Mouse (Mus musculus): ENCODE results near the gene Dnah10.

Gene Dnah10

DNA sequence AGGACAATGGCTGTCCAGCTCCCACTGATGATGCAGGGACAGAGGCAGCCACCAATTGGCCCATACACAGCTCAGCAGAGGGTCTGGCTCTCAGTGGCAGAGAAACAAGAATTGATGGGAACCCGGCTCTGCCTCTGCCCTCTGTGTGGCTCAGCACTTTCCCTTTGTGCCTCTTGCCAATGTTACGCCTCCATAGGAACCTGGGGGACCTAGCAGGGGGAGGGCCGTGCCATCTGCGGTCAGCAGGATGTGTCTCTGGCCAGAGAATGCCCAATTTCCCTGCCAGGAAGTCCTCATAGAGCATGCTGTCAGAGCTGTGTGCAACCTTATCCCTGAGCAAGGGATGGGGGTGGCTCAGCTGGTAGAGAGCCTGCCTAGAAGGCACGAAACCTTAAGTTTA lies 89.9 kb downstream of the Dnah10 start:
- DNase-seq: no peak

DNA sequence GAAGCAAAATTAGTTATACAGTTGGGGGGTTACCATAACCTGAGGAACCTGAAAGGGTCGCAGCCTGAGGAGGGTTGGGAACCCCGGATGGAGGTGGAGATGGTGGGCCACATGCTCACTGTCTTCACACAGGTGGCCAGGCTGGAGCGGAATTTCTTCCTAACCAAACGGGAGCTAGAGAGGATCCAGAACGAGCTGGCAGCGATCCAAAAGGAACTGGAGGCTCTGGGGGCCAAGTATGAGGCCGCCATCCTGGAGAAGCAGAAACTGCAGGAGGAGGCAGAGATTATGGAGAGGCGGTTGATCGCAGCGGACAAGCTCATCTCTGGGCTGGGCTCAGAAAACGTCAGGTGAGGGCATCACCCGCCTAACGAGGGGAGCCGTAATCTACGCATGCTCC lies 92.2 kb downstream of the Dnah10 start:
- no peak for DNase-seq

DNA sequence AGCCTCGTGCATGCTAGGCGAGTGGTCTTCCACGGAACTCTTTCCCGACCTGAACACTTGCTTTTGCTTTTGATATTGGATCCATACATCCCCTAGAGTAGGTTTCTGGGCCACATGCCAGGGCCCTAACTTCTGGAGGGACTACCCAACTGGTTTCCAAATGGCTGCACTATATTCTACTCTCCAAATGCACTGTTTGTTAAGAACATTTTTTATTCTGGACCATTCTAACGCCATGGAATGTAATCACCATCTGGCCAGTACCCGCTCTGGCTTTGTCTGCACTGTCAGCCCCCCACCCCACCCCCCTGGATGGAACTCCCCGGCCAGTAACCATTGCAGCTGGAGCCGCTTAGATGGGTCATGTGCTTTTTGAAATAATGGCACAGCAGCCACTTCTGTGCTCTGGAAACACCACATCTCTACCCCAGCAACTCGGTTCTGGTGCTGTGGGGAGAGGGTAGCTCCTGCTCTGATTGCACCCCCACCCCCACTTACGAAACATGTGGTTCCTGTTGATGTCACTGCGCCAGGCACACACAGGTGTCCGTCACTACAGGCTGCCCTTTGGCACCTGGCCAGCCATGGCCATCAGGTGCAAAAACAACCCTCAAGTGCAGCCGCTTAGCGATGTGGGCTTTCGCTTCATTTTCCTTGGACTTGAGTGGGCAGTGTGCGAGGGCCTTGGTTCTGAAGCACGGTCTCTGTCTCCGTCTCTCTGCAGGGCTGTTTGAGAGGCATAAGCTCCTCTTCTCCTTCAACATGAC lies 97.4 kb downstream of the Dnah10 start:
- no peak for DNase-seq

DNA sequence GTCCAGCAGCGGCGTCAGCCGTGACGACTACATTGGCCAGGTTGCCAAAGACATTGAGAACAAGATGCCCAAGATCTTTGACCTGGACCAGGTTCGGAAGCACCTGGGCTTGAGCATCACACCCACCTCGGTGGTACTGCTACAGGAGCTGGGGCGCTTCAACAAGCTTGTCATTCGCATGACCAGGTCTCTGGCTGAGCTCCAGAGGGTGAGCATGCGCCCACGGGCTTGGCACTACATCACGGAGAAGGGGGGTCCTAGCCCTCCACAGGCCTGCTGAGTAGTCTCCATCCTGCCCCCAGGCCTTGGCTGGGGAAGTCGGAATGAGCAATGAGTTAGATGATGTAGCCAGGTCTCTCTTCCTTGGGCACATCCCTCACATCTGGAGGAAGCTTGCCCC lies 105.4 kb downstream of the Dnah10 start:
- no peak for DNase-seq

DNA sequence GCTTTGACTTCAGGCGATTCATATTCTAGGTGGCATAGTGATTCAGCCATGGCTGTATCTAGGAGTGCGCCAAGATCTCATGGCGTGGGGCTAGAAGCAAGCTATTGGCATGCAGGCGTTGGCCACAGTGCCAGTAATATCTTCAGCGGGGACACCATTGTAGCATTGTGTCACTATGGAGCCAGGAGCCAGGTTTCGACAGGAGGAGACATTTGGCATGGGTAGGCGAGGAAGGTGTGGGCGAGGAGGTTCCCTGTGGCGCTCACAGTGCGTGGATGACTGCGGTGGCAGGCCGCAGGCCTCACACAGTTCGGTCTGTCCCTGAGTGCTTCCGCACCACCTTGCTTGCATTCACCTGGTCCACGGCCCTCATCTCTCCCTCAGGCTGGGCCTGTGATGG lies 110.3 kb downstream of the Dnah10 start:
- DNase-seq: peak; percentile 29

DNA sequence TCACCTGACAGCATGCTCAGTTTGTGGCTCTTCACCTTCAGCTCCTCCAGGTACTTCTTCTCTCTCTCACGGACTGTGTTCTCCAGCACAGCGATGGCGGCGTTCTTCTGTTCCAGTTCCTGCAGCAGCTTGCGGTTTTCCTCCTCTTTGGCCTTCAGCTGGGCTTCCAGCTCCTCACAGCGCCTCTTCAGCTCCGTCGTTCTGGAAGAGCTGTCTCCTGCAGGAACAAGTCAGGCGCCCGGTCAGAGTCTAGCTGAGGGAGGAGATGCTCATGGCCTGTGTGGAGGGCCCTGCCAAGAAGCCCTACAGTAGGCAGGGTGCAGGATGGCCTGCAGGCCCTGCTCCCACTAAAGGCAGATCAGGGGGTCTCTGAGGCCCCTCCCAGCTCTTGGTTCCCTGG lies 111.2 kb downstream of the Dnah10 start:
- DNase-seq: no peak

DNA sequence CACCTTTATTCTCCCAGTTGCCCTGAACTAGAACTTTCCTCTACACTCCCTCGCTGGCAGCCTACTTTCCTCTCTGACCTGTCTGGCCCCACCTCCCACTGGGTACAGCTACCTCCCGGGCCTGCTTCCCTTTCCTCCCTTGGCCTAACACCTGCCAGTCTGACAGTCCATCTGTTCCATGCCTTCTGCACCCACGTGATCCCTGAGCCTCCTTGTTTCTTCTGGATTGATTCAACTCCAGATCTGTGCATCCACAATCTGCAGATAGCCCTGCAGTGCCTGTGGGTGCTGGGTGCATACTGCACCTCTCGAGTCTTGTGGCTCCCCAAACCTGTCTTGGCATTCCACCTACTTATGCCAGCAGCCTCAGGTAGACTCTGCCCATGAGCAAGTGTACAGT lies 111.7 kb downstream of the Dnah10 start:
- peak; percentile 74 for DNase-seq

DNA sequence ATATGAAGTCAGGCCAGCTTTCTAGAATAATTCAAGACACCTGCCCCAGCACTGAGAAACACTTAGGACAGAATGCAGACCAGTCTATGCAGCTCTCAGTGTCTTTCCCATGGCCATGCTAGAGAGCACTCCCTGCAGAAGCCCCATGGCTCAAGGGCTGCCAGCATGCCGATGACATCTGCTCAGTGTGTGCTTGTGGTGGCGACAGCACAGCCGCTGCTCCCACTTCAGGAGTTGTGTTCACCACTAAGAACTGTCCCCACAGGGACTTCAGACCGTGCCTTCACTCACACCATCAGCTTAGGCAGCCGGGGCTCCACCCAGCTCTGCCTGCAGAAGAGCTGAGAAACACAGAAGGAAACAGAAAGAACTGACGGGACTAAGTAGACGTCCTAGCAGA lies 115.3 kb downstream of the Dnah10 start:
- no peak for DNase-seq

DNA sequence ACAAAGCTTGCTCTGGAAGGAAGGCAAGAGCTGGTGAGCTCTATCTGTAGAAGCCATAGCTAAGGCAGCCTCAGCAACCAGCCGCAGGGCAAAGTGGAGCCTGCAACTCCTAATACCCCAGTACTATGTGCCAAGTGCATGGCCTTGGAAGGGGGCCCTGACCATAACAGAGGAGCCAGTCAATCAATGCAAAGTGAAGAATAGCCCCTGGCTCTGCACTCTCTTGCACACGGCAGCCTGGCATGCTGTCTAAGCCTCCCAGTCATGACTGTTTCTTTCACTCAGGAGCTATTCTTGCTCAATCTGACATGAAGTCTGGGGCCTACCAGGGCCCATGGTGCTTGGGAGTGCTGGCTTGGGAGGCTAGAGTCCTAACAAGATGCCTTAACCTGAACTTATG lies 115.8 kb downstream of the Dnah10 start:
- DNase-seq: no peak

DNA sequence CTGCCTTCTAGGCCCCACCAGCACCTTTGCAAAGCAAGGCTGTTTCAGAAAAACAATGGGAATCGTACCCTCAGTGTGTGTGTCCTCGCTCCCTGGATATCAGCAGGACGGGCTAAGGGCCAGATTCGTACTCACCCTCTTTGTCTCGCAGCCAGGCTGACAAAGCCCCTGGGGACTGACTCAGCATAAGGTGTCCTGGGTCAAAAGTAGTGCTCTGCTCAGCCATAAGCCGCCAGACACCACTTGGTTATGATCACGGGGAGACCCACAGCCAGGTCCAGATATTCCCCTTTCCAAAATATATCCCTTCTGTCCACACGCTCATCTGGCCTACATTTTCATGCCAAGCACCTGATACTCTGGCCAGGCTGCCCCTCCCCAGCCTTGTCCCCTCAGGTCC lies 118.5 kb downstream of the Dnah10 start:
- DNase-seq: no peak

DNA sequence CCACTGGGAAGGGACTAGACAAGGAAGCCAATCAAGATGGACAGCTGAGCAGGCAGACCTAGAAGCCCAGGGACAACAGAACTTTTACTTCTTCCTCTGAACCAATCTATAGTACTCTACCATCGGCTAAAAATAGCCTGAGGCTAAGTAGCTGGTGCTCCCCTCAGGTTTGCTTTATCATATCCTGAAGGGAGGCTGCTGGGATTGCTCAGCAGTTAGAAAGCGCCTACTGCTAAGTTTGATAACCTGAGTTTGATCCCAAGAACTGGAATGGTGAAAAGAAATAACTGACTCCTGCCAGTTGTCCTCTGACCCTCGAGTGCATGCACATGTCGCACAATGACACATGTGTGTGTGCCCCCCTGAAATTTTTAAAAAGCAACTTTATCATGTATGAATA lies 120.0 kb downstream of the Dnah10 start:
- DNase-seq: no peak

DNA sequence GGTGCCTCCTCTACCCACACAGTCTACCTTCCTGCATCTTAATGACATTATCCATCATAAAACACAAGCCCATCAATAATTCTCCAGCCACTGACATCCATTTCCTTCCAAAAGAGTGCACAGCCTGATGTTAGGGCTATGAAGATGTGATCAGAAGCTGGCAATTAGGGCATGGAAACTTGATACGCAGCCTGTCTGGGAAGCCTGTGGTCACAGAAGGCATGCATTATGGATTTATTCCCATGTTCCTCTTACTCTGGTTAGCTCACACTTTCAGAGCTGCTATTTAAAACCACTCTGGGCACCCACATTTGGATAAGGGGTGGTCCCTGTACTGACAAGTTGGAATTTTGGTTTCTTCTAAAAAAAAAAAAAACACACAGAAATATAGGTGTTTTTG lies 122.1 kb downstream of the Dnah10 start:
- no peak for DNase-seq

DNA sequence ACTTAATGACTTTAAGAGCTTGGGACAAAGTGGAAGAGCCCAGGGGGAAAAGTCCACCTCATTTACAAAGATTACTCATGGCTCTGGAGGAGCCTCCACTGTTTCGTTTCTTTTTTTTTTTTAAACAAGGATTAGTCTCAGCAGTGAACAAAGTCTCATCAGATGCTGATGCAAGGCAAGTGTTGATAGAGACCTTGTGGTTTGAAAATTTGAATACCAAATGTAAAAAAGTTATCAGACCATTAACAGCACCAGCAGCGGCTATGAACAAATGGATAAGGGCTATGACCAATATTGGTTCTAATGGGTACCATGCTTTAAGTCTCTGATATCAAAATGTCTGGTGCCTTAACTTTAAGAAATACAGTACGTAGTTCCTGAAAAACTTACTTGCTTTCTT lies 124.1 kb downstream of the Dnah10 start:
- no peak for DNase-seq

DNA sequence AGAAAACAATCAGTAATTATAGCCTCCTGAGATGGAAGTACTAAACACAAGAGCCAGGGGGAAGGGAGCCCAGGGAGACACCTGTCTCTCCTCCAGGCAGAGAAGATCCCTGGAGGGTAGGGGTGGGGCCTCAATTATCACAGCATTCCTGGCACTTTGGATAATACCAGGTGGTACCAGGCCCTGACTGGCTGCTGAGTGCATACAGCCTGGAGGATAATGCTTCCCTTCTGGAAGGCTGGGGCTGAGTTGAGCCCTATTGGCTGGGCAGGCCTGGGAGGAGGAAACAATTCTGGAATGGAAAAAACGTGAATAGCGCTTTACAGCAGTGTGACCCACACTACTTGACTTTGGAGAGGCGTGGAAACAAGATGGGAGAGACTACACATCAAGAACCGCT lies 126.7 kb downstream of the Dnah10 start:
- DNase-seq: no peak

DNA sequence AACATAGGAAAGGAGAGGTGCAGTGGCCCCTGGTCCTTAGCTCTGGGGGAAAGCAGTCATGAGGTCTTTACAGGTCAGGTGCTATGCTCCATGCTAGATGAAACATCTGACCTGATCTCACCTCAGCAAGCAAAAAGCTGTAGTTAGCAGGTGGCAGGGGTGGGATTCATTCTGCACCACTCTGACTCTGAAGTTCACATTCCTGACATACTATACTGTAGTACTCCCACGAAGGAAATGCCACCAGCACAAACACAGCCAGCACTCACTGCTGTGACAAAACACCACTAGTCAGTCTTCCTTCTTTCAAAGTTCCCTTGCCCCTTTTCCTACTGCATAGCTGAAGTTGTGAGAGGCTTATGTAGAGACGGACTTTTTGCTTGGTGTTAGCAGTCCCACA lies 127.4 kb downstream of the Dnah10 start:
- DNase-seq: no peak

DNA sequence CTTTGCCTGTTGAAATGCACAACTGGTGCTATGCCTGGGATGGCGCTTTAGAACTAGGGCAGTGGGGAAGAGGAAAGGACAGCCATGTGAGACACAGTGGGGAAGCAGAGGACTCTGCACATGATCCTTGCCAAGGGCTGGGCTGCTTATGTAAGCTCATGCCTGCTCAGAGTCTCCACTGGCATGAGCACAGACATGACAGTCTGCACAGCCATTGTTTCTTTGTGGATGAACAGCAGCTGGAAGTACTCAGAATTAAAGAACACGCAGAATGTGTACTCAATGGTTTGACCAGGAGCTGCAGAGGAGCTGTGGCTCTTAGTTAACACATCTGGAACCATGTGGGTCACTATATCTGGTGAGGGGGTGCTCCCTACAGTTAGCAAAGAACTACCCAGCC lies 128.2 kb downstream of the Dnah10 start:
- peak; percentile 45 for DNase-seq

DNA sequence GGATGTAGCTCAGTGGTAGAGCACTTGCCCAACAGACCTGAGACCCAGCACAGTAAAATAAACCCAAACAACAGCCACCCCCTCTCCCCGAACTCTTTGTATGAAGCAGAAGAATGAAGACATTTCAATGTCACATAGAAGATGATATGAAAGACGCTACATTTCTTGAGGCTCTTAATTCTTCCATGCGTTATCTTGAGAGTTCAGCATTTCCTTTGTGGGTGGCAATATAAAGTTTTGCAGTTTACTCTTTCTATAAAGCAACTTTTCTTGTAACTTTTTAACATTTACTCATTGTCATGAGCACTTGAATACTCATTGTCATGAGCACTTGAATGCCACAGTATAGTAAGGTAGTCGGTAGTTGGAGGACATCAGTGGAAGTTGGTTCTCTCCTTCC lies 129.3 kb downstream of the Dnah10 start:
- DNase-seq: no peak

DNA sequence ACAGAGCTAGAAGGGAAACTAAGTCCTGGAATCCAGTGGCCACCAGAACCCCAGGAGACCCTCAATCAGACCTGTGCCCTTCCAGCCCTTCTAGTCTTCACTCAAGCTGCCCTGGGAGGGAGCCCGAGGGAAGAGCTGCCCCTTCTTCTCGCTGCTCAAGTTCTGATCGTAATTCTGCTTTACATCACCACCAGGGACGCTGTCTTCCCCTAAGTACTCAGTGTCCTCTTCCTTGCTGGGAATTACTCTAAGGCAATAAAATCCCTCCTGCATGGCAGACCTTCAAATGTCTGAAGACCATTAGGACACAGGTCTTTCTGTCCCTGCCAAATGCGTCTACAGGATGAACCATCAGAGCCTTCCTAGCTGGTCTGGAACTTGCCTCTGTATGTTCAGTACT lies 135.1 kb downstream of the Dnah10 start:
- DNase-seq: no peak

DNA sequence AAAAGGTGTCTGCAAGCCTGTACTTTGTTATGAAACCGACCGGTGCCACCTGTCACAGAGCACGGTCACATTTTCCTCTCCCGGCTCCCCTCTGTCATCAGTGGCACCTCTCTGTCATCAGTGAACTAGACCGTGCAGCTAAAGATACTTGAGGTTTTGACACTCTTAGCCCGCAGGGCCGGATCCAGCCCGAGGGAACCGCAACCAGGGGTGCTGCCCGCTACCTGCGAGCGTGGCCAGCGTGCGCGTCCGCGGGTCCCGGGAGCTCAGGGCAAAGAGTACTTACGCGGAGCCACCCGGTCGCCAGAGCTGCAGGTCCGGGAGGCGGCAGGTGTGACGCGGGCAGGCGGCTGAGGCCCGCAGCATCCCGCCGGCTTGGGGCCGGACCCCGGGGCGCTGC lies 136.6 kb downstream of the Dnah10 start:
- peak; percentile 45 for DNase-seq

DNA sequence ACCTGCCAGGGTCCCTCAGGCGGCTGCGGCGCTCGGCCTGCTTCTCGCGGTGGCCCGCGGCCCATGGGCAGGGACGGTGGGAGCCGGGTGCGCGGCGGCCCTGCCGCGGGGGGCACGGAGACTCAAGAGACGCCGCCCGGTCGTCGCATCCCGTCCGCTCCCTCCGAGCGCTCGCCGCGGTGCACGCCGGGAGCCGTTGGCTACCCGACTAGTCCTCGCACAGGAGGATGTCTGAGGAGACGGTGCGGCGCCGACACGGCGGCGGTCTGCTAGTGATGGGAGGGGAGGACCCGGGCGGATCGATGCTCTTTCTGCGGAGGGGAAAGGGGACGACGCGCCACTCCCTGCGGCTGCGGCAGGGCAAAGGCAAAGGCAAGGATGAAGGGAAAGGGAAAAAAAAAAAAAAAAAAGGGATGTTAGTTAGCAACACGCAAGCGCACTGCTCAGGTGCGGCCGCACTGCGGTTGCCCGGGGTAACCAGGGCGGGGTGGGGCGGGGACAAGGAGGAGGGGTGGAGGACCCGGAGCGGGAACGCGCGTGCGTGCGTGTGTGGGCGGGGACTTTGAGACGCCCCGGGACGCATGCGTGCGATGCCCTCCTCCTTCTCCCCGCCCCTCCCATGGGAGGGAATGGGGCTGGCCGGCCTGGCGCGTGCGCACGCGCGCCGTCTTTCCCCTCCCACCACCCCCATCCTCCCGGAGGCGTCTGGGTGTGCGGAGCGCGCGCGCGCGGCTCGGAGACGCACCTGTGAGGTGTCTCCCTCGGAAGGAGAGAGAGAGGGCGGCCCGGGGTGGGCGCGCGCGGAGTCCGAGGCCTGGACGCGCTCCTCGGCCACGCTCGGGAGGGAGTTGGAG lies 137.4 kb downstream of the Dnah10 start, which contains the start of the genes Ccdc92 and Zfp664:
Gene Ccdc92 (minus strand): TSS at position 412 of the 854 bp plus-strand sequence.
Gene Zfp664 (plus strand): TSS at position 679 of the 854 bp plus-strand sequence.
- peak; percentile 98 for DNase-seq

DNA sequence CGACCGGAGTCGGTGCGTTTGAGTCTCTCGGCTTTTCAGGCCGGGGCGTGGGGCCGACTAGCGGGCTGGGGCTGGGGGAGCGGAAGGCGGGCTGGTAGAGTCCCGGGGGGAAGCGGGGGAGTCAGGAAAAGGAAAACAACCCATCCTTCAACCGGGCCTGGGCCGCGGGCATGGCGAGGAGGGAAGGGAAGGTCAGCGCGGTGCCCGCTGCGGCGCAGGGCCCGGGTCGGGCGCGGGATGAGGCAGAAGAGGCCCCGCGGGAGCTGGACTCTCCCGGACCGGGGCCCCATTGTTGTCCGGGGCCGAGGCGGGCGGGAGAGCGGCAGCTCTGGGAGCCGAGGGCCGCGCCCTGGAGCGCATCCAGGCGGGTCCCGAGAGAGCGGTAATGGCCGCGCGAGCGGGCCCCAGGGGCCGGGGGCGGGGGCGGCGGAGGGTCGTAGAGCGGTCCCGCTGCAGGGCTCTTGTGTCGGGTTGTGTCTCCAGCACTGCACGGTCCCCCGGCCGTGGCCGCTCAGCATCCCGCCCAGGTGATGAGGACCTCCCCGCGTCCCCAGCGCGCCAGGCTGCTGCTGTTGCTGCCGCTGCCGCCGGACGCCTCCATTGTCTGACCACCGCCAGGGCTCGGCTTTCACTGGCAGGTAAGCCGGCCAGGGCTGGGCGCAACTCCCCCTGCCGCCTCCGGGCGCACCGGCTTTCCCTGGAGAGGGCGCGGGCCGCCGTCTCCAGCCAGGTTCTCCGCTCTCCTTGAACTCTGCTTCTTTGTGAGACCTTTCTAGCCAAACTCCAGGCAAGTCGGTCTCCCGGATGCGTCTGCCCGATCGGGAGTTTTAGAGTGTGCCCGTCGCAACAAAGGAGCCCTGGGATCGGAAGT lies 138.2 kb downstream of the Dnah10 start:
- DNase-seq: no peak

DNA sequence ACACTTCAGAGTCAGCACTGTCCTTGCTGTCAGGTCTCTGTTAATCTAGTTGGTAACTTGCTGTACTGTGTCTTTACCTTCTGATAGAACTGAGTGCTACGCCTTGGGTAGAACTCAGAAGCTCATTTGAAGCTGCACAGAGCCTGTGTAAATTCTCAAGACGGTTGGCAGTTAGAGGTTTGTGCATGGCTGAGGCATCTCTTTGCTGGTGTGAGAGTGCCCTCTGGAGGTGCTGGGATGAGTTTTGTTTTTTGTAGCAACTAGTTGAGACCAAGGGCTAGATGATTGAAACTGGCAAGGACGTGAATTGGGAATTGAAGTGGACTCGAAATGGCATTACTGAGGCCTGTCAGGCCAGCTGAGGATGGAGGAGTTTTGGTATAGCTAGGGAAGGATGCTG lies 144.1 kb downstream of the Dnah10 start:
- DNase-seq: peak; percentile 67

DNA sequence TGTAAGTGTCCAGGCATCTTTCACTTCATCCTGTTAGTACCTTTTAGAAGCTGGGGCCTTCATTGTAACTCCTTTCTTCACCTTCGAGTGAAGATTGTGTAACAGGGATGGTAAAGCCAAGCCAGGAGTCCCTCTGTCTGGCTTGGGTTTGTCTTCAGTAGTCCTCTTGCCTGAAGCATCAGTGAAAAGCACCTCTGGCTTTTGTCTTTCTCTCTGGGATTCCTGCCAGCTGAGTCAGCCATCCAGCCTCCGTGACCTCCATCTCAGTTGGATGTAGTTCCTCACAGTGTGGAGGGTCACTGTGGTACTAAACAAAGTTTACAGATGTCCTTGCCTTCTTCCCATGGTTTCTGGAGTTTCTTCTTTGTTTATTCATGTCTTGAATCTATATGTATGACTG lies 147.1 kb downstream of the Dnah10 start:
- DNase-seq: no peak

Data from right cerebral cortex, adult 18-20 months (tissue).